Mouse (Mus musculus) G1E-ER4 (cell line): ENCODE measurements around the gene Zfp646. TPM values are rescaled to one million over a fixed set of nuclear protein-coding genes. Genes with fewer than 3 reads are reported as not detected.

ENCODE experiments used
- GATA1 ChIP-seq: IDR thresholded peaks from one replicate; pipeline ENCODE4 v1.8.0; 2012; ENCODE audit warnings: low read length, inconsistent platforms
- polyA plus RNA-seq: library from polyadenylated mRNA; stranded (reverse); fragments of >175 nt; gene quantifications from 2 replicates; pipeline ENCODE4 v1.2.3, GENCODE M21; 2012

The Zfp646 gene
- polyA plus RNA-seq, 1 experiment = 24.0 TPM

- TF ChIP-seq GATA1 = no peak
These were observed 53.9 kb downstream of the Zfp646 start, which contains the start of gene Prss8 for GRCm38 (mm10) chr7:127929923-127930322. Gene Prss8 (minus strand): TSS chr7:127930104.

- no peak for TF ChIP-seq GATA1
These were observed 54.6 kb downstream of the Zfp646 start for GRCm38 (mm10) chr7:127930636-127931035.

GRCm38 (mm10) chr7:127931351-127932135 lies 55.5 kb downstream of the Zfp646 start:
- no peak for TF ChIP-seq GATA1

GRCm38 (mm10) chr7:127932273-127933031 lies 56.4 kb downstream of the Zfp646 start:
- no peak for TF ChIP-seq GATA1

- TF ChIP-seq GATA1 = no peak
These were observed 58.1 kb downstream of the Zfp646 start for GRCm38 (mm10) chr7:127934075-127934474.

- no peak for TF ChIP-seq GATA1
These were observed 59.2 kb downstream of the Zfp646 start for GRCm38 (mm10) chr7:127935028-127935722.

Other genes starting within 250 kb of the Zfp646 start
- gene Bcl7c, start 167.3 kb upstream of the Zfp646 start, polyA plus RNA-seq = 375 and 505 TPM in 2 replicates
- 2.8 and 3.7 TPM in 2 replicates for gene Ctf1, start 163.5 kb upstream of the Zfp646 start, polyA plus RNA-seq
- not detected in 2 replicates for gene Ctf2, start 144.1 kb upstream of the Zfp646 start, polyA plus RNA-seq
- 76.2 and 91.2 TPM in 2 replicates for gene Fbxl19, start 131.7 kb upstream of the Zfp646 start, polyA plus RNA-seq
- gene Orai3, start 106.4 kb upstream of the Zfp646 start, polyA plus RNA-seq = 32.0 and 33.6 TPM in 2 replicates
- 99.0 and 114 TPM in 2 replicates for gene Setd1a, start 99.6 kb upstream of the Zfp646 start, polyA plus RNA-seq
- gene Gm49388, start 90.6 kb upstream of the Zfp646 start, polyA plus RNA-seq = 2.5 and 4.3 TPM in 2 replicates
- gene Hsd3b7, start 75.6 kb upstream of the Zfp646 start, polyA plus RNA-seq = 12.7 and 27.1 TPM in 2 replicates
- 85.1 and 93.9 TPM in 2 replicates for gene Stx4a, start 51.9 kb upstream of the Zfp646 start, polyA plus RNA-seq
- 0.06 and 0.10 TPM in 2 replicates for gene Stx1b, start 51.7 kb upstream of the Zfp646 start, polyA plus RNA-seq
- gene Zfp668, start 607 bp downstream of the Zfp646 start, polyA plus RNA-seq = 33.5 and 36.7 TPM in 2 replicates
- gene Prss53, start 14.7 kb downstream of the Zfp646 start, polyA plus RNA-seq = 0.48 and 0.67 TPM in 2 replicates
- not detected in 2 replicates for gene Gm21974, start 19.2 kb downstream of the Zfp646 start, polyA plus RNA-seq
- gene Vkorc1, start 19.4 kb downstream of the Zfp646 start, polyA plus RNA-seq = 13.6 and 14.7 TPM in 2 replicates
- 166 and 183 TPM in 2 replicates for gene Bckdk, start 27.9 kb downstream of the Zfp646 start, polyA plus RNA-seq
- gene Kat8, start 36.3 kb downstream of the Zfp646 start, polyA plus RNA-seq = 7.0 and 7.5 TPM in 2 replicates
- not detected in 2 replicates for gene Prss8, start 53.9 kb downstream of the Zfp646 start, polyA plus RNA-seq
- 5.5 and 10.0 TPM in 2 replicates for gene Prss36, start 70.5 kb downstream of the Zfp646 start, polyA plus RNA-seq
- 578 and 702 TPM in 2 replicates for gene Fus, start 91.2 kb downstream of the Zfp646 start, polyA plus RNA-seq
- gene Pycard, start 117.6 kb downstream of the Zfp646 start, polyA plus RNA-seq = 0.28 and 0.46 TPM in 2 replicates
- gene Trim72, start 127.7 kb downstream of the Zfp646 start, polyA plus RNA-seq = 0.04 and 0.05 TPM in 2 replicates
- gene Itgam, start 186.4 kb downstream of the Zfp646 start, polyA plus RNA-seq = not detected in 2 replicates
- gene Gm49368, start 186.5 kb downstream of the Zfp646 start, polyA plus RNA-seq = not detected in 2 replicates